Mouse (Mus musculus) adrenal gland, postnatal 10 days (tissue): ENCODE results near the gene Tmem119. TPM values are rescaled to one million over a fixed set of nuclear protein-coding genes. Genes with fewer than 3 reads are reported as not detected.

Source experiments
- DNase-seq: peaks from one replicate; pipeline ENCODE4 v3.0.0; 2021; ENCODE audit warnings: mixed read lengths
- long read RNA-seq, 2 experiments: library from polyadenylated mRNA; stranded (forward); transcript quantifications; one replicate each; pipeline ENCODE4 v2.0.0; 2021
- total RNA-seq, 2 experiments: library from RNA; stranded (reverse); gene quantifications; 2 replicates each; pipeline ENCODE4 v1.2.3; 2021

Gene Tmem119
- total RNA-seq = 10 to 100 TPM; 14.0 to 18.0 TPM
- long read RNA-seq, experiment 1, transcript Tmem119-201 (2 exons, 2,242 nt) = major isoform, 18 of 23 reads
- long read RNA-seq, experiment 1, partial matches to known transcripts = 0 of 23 reads
- long read RNA-seq, experiment 1, other reads (novel, unspliced or antisense) = 5 of 23 reads
- long read RNA-seq, experiment 2, transcript Tmem119-201 (2 exons, 2,242 nt) = major isoform, 12 of 13 reads
- long read RNA-seq, experiment 2, partial matches to known transcripts = 0 of 13 reads
- long read RNA-seq, experiment 2, other reads (novel, unspliced or antisense) = 1 of 13 reads

GRCm38 (mm10) chr5:113800280-113800679 lies at the start of gene Tmem119:
Gene Tmem119, minus strand, starts transcription at chr5:113800516.
- DNase-seq = peak; percentile 61

GRCm38 (mm10) chr5:113847636-113848035 lies 47.3 kb upstream of the Tmem119 start:
- peak; percentile 56 for DNase-seq

- DNase-seq = no peak
Observed at GRCm38 (mm10) chr5:113846656-113847055, 46.3 kb upstream of the Tmem119 start.

GRCm38 (mm10) chr5:113845627-113846026 lies 45.3 kb upstream of the Tmem119 start:
- no peak for DNase-seq

- DNase-seq = peak; percentile 83
Observed at GRCm38 (mm10) chr5:113844721-113845120, 44.4 kb upstream of the Tmem119 start.

- DNase-seq = no peak
Observed at GRCm38 (mm10) chr5:113844106-113844505, 43.8 kb upstream of the Tmem119 start.

GRCm38 (mm10) chr5:113842906-113843305 lies 42.6 kb upstream of the Tmem119 start:
- DNase-seq = no peak

- no peak for DNase-seq
Observed at GRCm38 (mm10) chr5:113842244-113842643, 41.9 kb upstream of the Tmem119 start.

- DNase-seq = no peak
Observed at GRCm38 (mm10) chr5:113841243-113842225, 41.2 kb upstream of the Tmem119 start.

GRCm38 (mm10) chr5:113840443-113840842 lies 40.1 kb upstream of the Tmem119 start:
- no peak for DNase-seq

GRCm38 (mm10) chr5:113836961-113837360 lies 36.6 kb upstream of the Tmem119 start:
- DNase-seq = no peak

GRCm38 (mm10) chr5:113833316-113833947 lies 33.1 kb upstream of the Tmem119 start:
- no peak for DNase-seq

GRCm38 (mm10) chr5:113832490-113832901 lies 32.2 kb upstream of the Tmem119 start, which contains the start of gene Selplg:
Gene Selplg, minus strand, starts transcription at chr5:113832644.
- DNase-seq = no peak

GRCm38 (mm10) chr5:113831741-113832140 lies 31.4 kb upstream of the Tmem119 start:
- no peak for DNase-seq

- no peak for DNase-seq
Observed at GRCm38 (mm10) chr5:113830796-113831195, 30.5 kb upstream of the Tmem119 start.

- DNase-seq = no peak
Observed at GRCm38 (mm10) chr5:113830292-113830643, 30.0 kb upstream of the Tmem119 start.

GRCm38 (mm10) chr5:113829566-113830291 lies 29.4 kb upstream of the Tmem119 start:
- no peak for DNase-seq

GRCm38 (mm10) chr5:113828481-113828880 lies 28.2 kb upstream of the Tmem119 start:
- DNase-seq = no peak

- no peak for DNase-seq
Observed at GRCm38 (mm10) chr5:113827991-113828411, 27.7 kb upstream of the Tmem119 start.

GRCm38 (mm10) chr5:113826619-113827018 lies 26.3 kb upstream of the Tmem119 start:
- no peak for DNase-seq

- DNase-seq = no peak
Observed at GRCm38 (mm10) chr5:113825558-113825957, 25.2 kb upstream of the Tmem119 start.

GRCm38 (mm10) chr5:113824228-113824627 lies 23.9 kb upstream of the Tmem119 start:
- DNase-seq = no peak
